Mouse (Mus musculus): ENCODE data around the gene Rpain. TPM values are rescaled to one million over a fixed set of nuclear protein-coding genes. Genes with fewer than 3 reads are reported as not detected.

Rpain gene
- polyA plus RNA-seq, 2 experiments from 2014 or later = 49.9 to 74.5 TPM

- peak; percentile 20 for ATAC-seq
These were observed 33.8 kb downstream of the Rpain start for GRCm38 (mm10) chr11:71003611-71004315.

- peak; percentile 98 for ATAC-seq
These were observed 34.3 kb downstream of the Rpain start, which contains the start of gene Dhx33 for GRCm38 (mm10) chr11:71004316-71004773. Gene Dhx33 (minus strand): TSS chr11:71004437.

- ATAC-seq = no peak
These were observed 35.0 kb downstream of the Rpain start for GRCm38 (mm10) chr11:71005046-71005445.

GRCm38 (mm10) chr11:71007026-71007425 lies 37.0 kb downstream of the Rpain start:
- ATAC-seq = no peak

- ATAC-seq = no peak
These were observed 37.8 kb downstream of the Rpain start for GRCm38 (mm10) chr11:71007831-71008230.

- no peak for ATAC-seq
These were observed 38.3 kb downstream of the Rpain start for GRCm38 (mm10) chr11:71008321-71008720.

GRCm38 (mm10) chr11:71012743-71013142 lies 42.7 kb downstream of the Rpain start:
- ATAC-seq = no peak

GRCm38 (mm10) chr11:71017051-71017450 lies 47.0 kb downstream of the Rpain start:
- ATAC-seq = no peak

GRCm38 (mm10) chr11:71018416-71019200 lies 48.6 kb downstream of the Rpain start:
- ATAC-seq = no peak

- peak; percentile 96 for ATAC-seq
These were observed 49.4 kb downstream of the Rpain start, which contains the start of the genes Mis12 and Derl2 for GRCm38 (mm10) chr11:71019201-71020068. Gene Mis12 (plus strand): TSS chr11:71019611. Gene Derl2 (minus strand): TSS chr11:71019841.

Other genes starting within 250 kb of the Rpain start
- 1 to 10 TPM; 3.9 to 5.4 TPM for gene Zfp3, start 206.0 kb upstream of the Rpain start, polyA plus RNA-seq (2017; shearing (Covaris generic))
- under 1 TPM in 1 of 2 experiments, not detected in 1; 0.64 TPM for gene Scimp, start 157.6 kb upstream of the Rpain start, polyA plus RNA-seq (2017; shearing (Covaris generic))
- 10 to 100 TPM in 1 of 2 experiments, 1 to 10 TPM in 1; 9.4 to 10.8 TPM for gene Rabep1, start 125.4 kb upstream of the Rpain start, polyA plus RNA-seq (2017; shearing (Covaris generic))
- 10 to 100 TPM; 65.6 to 75.9 TPM for gene Nup88, start 240 bp upstream of the Rpain start, polyA plus RNA-seq (2017; shearing (Covaris generic))
- 10 to 100 TPM; 18.4 to 22.1 TPM for gene C1qbp, start 12.8 kb downstream of the Rpain start, polyA plus RNA-seq (2017; shearing (Covaris generic))
- gene Dhx33, start 34.2 kb downstream of the Rpain start, polyA plus RNA-seq (2017; shearing (Covaris generic)) = 1 to 10 TPM; 5.2 to 5.7 TPM
- gene Mis12, start 49.4 kb downstream of the Rpain start, polyA plus RNA-seq (2017; shearing (Covaris generic)) = 10 to 100 TPM; 14.3 to 22.6 TPM
- 100 to 1,000 TPM; 128 to 130 TPM for gene Derl2, start 49.6 kb downstream of the Rpain start, polyA plus RNA-seq (2017; shearing (Covaris generic))
- 10 to 100 TPM in 1 of 2 experiments, 1 to 10 TPM in 1; 9.0 to 22.7 TPM for gene 6330403K07Rik, start 63.3 kb downstream of the Rpain start, polyA plus RNA-seq (2017; shearing (Covaris generic))
- gene Nlrp1a, start 174.5 kb downstream of the Rpain start, polyA plus RNA-seq (2017; shearing (Covaris generic)) = under 1 TPM in 1 of 2 experiments, not detected in 1; 0.32 TPM

All from activated CD4-positive, CD25-positive, alpha-beta regulatory T cell, adult 4 months (primary cell).